Comparison of ENCODE assay signal across 10 mouse cellular contexts in genomic region chr11:46216669-46217068, GRCm38 (mm10). TPM values are rescaled to one million over a fixed set of nuclear protein-coding genes. Genes with fewer than 3 reads are reported as not detected.
A peak's percentile ranks its signal among the peaks of the same experiment; 100 is the strongest.
DNase-seq lines count a peak whose midpoint lies in the region; ATAC-seq and TF ChIP-seq lines count a peak whose summit lies in the region.
"Had no signal": no experiment of that assay in that cellular context is flagged by ENCODE, and none has a peak within 500 bp of the region (broad histone marks: within the 10 kb centered on the region; RNA-seq: fewer than 3 reads in every experiment).

No protein-coding gene starts in this region.

- H3K4me3 ChIP-seq in cerebellum, adult 2 months (replicated peaks; ENCODE audit: insufficient read depth, low read depth, low read length) = no peak overlapping the region
- no peak overlapping the region for H3K4me3 ChIP-seq in left cerebral cortex, adult 2 months
- H3K4me3 ChIP-seq in testis, adult 2 months (ENCODE audit: control insufficient read depth, low read depth, low read length) = no peak overlapping the region
- H3K4me3 ChIP-seq: limb, embryonic 15.5 days had no signal

- TF ChIP-seq POLR2A in cerebellum, adult 2 months (IDR thresholded peaks at IDR 0.05; ENCODE audit: borderline replicate concordance, insufficient read depth, low read length) = no peak
- no peak for TF ChIP-seq POLR2A in testis, adult 2 months (IDR thresholded peaks at IDR 0.05; ENCODE audit: control insufficient read depth, low read depth, low read length)

- ATAC-seq in Patski = no peak

- TF ChIP-seq CTCF in cerebellum, adult 2 months (IDR thresholded peaks at IDR 0.05; ENCODE audit: borderline replicate concordance, insufficient read depth, low read depth, low read length) = peak; percentile 35; the same call in 1 of the 2 replicates
- peak; percentile 63 for TF ChIP-seq CTCF in left cerebral cortex, adult 2 months (IDR thresholded peaks at IDR 0.05)
- TF ChIP-seq CTCF in Patski (IDR thresholded peaks at IDR 0.05) = peak; percentile 67
- TF ChIP-seq CTCF in testis, adult 2 months (IDR thresholded peaks at IDR 0.05; ENCODE audit: control insufficient read depth, insufficient read depth, insufficient replicate concordance, low read depth, low read length) = peak; percentile 32; the same call in 1 of the 2 replicates

- CTCF ChIA-PET in Patski (lab: Charles Lee) = interaction anchor here (1.0 to 2.0 kb wide), 2 partner anchors 33 to 126 kb away, joined by 3 to 4 read pairs; no protein-coding TSS in a partner anchor

- no peak overlapping the region for H3K27ac ChIP-seq in cerebellum, adult 2 months (ENCODE audit: insufficient read depth, low read length)
- no peak overlapping the region for H3K27ac ChIP-seq in left cerebral cortex, adult 2 months
- H3K27ac ChIP-seq in testis, adult 2 months (ENCODE audit: control insufficient read depth, insufficient read depth, low read depth, low read length) = no peak overlapping the region
- H3K27ac ChIP-seq: limb, embryonic 15.5 days had no signal

- no peaks in the 10 kb centered on the region for H3K36me3 ChIP-seq in testis, adult 2 months (ENCODE audit: control insufficient read depth, insufficient read depth, low read length)
- H3K36me3 ChIP-seq: limb, embryonic 15.5 days had no signal

- H3K27me3 ChIP-seq in cerebellum, adult 2 months (ENCODE audit: control insufficient read depth, insufficient read depth, low read length) = no peaks in the 10 kb centered on the region
- H3K27me3 ChIP-seq in Patski = no peaks in the 10 kb centered on the region
- H3K27me3 ChIP-seq in testis, adult 2 months (ENCODE audit: control insufficient read depth, insufficient read depth, low read length) = no peaks in the 10 kb centered on the region
- H3K27me3 ChIP-seq: limb, embryonic 15.5 days had no signal

- intact Hi-C loops in left cerebral cortex, adult 2 months (cut with DNase I) = loop anchor here (10.0 kb wide), 1 partner anchor 1632 kb away; no protein-coding TSS in a partner anchor
- intact Hi-C loops in left cerebral cortex, postnatal 36 days (cut with DNase I) = loop anchor here (5.0 kb wide), 2 partner anchors 79 to 259 kb away; partner anchors contain the start of gene Thg1l
- intact Hi-C loops in left cerebral cortex, postnatal 4 days (cut with DNase I) = loop anchor here (5.0 to 10.0 kb wide), 3 partner anchors 84 to 274 kb away; partner anchors contain the start of gene Lsm11
- intact Hi-C loops in gastrocnemius, postnatal 36 days (cut with DNase I) = loop anchor here (5.0 kb wide), 1 partner anchor 199 kb away; no protein-coding TSS in a partner anchor

- in situ Hi-C loops in Patski (cut with MboI; ENCODE audit: low pct_unique_long_range_greater_than_20kb) = loop anchor here (5.0 to 25.0 kb wide), 3 partner anchors 36 to 1629 kb away; partner anchors contain the start of genes Adam19 and Gm12166

- WGBS in cerebellum, adult 2 months = 74% methylated on average over 7 of the region's 7 CpGs

- peaks cover 3% of the 10 kb centered on the region; the same call in 1 of the 2 replicates for H3K4me1 ChIP-seq in cerebellum, adult 2 months (ENCODE audit: control insufficient read depth, insufficient read depth, low read length)
- H3K4me1 ChIP-seq in testis, adult 2 months (ENCODE audit: control insufficient read depth, insufficient read depth, low read length) = no peaks in the 10 kb centered on the region; the same call in 1 of the 2 replicates

- no peak for DNase-seq in cerebellum, adult 2 months
- DNase-seq in cerebellum, adult 11-12 months = no peak
- no peak for DNase-seq in left cerebral cortex, adult 2 months (ENCODE audit: extremely low spot score in 1 of 2, low spot score in 2 of 2)
- DNase-seq in left cerebral cortex, postnatal 36 days (ENCODE audit: low spot score in 2 of 2) = no peak
- DNase-seq in Patski (ENCODE audit: low read depth, low spot score) = no peak
- peak; percentile 50 for DNase-seq in left cerebral cortex, postnatal 4 days
- DNase-seq in gastrocnemius, postnatal 36 days = no peak

- POLR2A ChIA-PET in Patski (lab: Charles Lee) = no interaction called here

RNA-seq across cellular contexts. Expression of gene Fndc9, which starts 18.7 kb away (rescaled TPM):
- polyA plus RNA-seq in cerebellum, adult 2 months (2012; rRNA removed) = 0.39 and 0.52 TPM in 2 replicates
- 1 to 10 TPM; 4.9 to 5.2 TPM for total RNA-seq in left cerebral cortex, adult 2 months (2021)
- total RNA-seq in left cerebral cortex, postnatal 36 days (2021) = 1 to 10 TPM; 3.3 to 4.5 TPM
- polyA plus RNA-seq in Patski (2021) = 0.47 TPM
- 1 to 10 TPM; 5.6 to 9.8 TPM for total RNA-seq in left cerebral cortex, postnatal 4 days (2021)
- polyA plus RNA-seq in testis, adult 2 months (2012; rRNA removed) = 0.44 and 0.53 TPM in 2 replicates
- not detected for total RNA-seq in gastrocnemius, postnatal 36 days (2021)
- total RNA-seq: heart, adult 18-20 months had no signal

RNA-seq across cellular contexts. Expression of gene Nipal4, which starts 50.4 kb away (rescaled TPM):
- polyA plus RNA-seq in cerebellum, adult 2 months (2012; rRNA removed) = 6.6 and 8.4 TPM in 2 replicates
- total RNA-seq in left cerebral cortex, adult 2 months (2021) = 1 to 10 TPM; 1.2 to 1.4 TPM
- 1 to 10 TPM; 1.9 to 2.5 TPM for total RNA-seq in left cerebral cortex, postnatal 36 days (2021)
- polyA plus RNA-seq in Patski (2021) = not detected
- total RNA-seq in left cerebral cortex, postnatal 4 days (2021) = under 1 TPM; 0.10 to 0.22 TPM
- 0.07 and 0.25 TPM in 2 replicates for polyA plus RNA-seq in testis, adult 2 months (2012; rRNA removed)
- total RNA-seq in gastrocnemius, postnatal 36 days (2021) = under 1 TPM in 1 of 2 experiments, not detected in 1; 0.07 TPM
- total RNA-seq: heart, adult 18-20 months had no signal

Comparison
In these comparisons a context has a peak if more than half of its experiments do, and no peak if none do; other contexts are left out.
1. RNA of gene Fndc9, which starts 18.7 kb away (total RNA-seq): 5.6 to 9.8 TPM in left cerebral cortex, postnatal 4 days, 4.9 to 5.2 TPM in left cerebral cortex, adult 2 months and 3.3 to 4.5 TPM in left cerebral cortex, postnatal 36 days; not detected in gastrocnemius, postnatal 36 days; every median in the first group is over 4 times any median in the second.
2. Peak in every context shown above with its lines, with median percentiles within 50 percentile points of each other: CTCF ChIP-seq.